Mouse (Mus musculus): ENCODE results near the gene Nr1h2.

Gene Nr1h2

GRCm38 (mm10) chr7:44549621-44550408 lies 3.9 kb downstream of the Nr1h2 start:
- in situ Hi-C loops (cut with MboI, MseI), result no loop called here

DNA sequence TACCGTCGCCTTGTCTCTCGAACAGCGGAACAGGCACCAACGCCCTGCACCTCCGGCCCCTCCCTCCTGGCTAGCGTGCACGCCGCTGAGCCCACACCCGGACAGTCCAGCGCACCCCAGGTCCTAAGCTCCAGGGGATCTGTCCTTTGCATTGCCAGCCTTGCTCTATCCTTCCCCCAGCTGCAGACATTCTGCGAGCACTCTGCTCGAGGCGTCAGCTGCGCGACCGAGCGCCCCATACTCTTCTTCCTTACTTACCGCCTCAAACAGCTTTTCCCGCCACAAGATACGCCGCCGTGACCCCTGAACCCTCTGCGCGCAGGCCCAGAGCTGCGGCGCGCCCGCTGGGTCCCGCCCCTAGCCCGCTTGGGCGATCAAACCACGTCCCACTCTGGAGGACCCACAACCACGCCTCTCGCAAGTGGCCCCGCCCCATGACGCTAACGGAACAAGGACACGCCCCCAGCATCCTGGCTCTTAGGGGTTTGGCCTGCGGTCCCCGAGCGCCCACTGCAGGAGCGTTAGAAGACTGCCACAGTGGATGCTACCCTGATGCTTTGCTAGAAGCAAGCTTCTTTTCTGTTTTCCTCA lies 5.2 kb downstream of the Nr1h2 start, which contains the start of gene Pold1:
Gene Pold1 (minus strand): TSS at position 353 of the 591 bp plus-strand sequence.
- in situ Hi-C loops (cut with MboI, MseI), result no loop called here

DNA sequence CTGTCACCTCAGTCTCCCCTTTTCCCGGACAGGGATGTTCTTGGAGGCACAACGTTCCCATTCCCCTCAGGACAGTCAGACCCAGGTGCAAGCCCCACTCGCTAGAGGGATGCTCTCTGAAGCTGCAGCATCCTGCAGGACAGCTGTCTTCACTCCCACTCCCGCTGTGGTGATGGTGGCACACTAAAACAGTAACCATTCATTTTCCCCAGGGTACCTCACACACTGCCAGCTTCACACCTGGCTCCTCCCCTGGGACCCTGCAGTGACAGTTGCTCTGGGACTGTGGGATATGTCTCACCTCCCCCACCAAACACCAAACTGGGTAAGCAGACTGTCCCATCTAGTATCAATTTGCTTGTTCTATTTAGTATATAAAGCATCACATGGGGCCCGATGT lies 6.0 kb downstream of the Nr1h2 start:
- in situ Hi-C loops (cut with MboI, MseI), result no loop called here

DNA sequence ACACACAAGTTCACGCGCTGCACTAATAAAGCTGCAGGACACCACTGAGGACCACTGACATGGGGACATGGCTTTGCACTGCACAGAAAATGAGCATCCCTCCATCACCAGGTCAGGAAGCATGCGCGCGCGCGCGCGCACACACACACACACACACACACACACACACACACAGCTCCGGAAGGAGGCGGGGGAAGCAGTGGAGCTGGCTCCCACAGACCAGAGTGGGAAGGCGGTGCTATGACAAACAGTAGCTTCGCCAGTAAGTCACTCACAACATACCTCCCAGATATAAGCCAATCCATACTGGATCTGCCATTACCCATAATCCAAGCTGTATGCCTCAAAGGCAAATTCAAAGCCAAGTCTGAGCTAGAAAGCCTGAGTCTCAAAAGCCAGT lies 6.7 kb downstream of the Nr1h2 start:
- in situ Hi-C loops (cut with MboI, MseI), result no loop called here

GRCm38 (mm10) chr7:44546274-44546673 lies 7.5 kb downstream of the Nr1h2 start:
- in situ Hi-C loops (cut with MboI, MseI), result no loop called here

- in situ Hi-C loops (cut with MboI, MseI), result no loop called here
Observed at GRCm38 (mm10) chr7:44543071-44543470, 10.7 kb downstream of the Nr1h2 start.

- in situ Hi-C loops (cut with MboI, MseI), result no loop called here
Observed at GRCm38 (mm10) chr7:44542555-44542954, 11.2 kb downstream of the Nr1h2 start.

GRCm38 (mm10) chr7:44538756-44539624 lies 14.8 kb downstream of the Nr1h2 start:
- in situ Hi-C loops (cut with MboI, MseI), result no loop called here

DNA sequence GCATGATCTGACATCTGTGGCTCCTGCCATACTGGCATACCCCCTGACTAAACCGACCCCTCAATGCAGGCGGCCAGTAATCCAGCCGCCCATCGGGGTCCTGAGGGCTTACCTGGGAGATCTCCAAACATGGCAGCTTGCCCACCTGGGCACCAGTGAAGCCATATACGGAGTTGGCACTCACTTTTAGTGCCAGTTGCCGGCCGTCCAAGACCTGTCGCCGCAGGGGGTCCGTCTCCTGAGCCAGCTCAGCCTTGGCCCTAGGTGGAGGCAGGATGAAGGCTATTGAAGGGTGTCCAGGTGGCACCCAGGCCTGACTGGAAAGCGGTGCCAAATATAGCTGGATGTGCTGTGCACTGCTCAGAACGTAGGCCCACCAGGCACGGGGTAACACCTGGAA lies 16.3 kb downstream of the Nr1h2 start:
- in situ Hi-C loops (cut with MboI, MseI), result no loop called here

DNA sequence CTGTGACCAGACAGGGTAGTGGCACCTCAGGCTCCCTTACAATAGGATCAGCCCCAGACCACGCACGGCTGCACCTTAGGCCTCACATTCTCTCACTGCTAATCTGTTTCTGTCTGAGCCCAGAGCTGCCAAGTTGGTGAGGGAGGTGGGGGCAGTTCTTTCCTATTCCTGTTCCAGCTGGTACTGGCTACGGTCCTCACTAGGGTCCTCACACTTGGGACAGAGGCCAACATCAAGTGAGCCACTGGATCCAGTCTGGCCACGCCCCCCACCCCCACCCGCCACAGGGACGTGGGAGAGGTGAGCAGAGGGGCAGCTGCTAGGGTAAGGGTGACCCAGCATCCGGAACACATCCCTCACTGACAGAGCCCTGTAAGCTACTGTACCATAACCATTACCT lies 16.7 kb downstream of the Nr1h2 start:
- in situ Hi-C loops (cut with MboI, MseI), result no loop called here

GRCm38 (mm10) chr7:44536590-44536968 lies 17.2 kb downstream of the Nr1h2 start:
- in situ Hi-C loops (cut with MboI, MseI), result no loop called here

- in situ Hi-C loops (cut with MboI, MseI), result no loop called here
Observed at GRCm38 (mm10) chr7:44535657-44536589, 17.8 kb downstream of the Nr1h2 start.

DNA sequence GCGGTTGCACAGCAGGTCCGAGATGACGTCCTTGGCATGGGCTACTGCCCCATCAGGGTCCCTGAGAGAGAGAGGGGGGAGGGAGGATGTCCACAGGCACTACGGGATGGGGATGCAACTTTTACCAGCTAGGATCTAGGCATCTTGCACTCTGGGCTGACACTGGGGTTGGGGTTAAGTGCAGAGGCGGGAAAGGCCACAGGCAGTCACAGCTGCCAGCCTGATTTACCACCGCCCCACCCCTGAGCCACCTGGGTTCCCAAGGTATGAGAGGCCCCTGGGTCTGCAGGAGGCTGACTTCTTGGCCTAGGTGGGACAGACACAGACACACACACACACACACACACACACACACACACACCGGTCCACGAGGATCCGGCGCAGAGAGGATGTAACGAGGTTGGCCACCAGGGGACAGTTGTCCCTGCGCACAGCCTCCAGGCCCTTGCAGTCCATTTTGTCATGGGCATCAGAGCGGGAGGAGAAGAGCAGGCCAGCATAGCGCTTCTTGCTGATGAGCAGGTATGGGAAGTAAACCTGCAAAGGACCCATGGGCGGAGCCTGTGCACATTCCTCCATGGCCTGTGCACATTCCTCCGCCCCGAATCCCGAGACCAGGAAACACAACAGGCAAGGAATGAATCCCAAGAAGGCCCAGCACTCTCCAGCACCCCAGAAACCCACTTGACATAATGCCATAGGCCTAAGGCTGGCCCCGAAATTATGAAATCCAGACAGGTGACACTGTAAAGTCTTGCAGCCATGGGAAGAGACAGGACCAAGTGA lies 18.9 kb downstream of the Nr1h2 start:
- in situ Hi-C loops (cut with MboI, MseI), result no loop called here

GRCm38 (mm10) chr7:44534242-44534641 lies 19.5 kb downstream of the Nr1h2 start:
- in situ Hi-C loops (cut with MboI, MseI), result no loop called here

- in situ Hi-C loops (cut with MboI, MseI), result no loop called here
Observed at GRCm38 (mm10) chr7:44533746-44534045, 20.1 kb downstream of the Nr1h2 start.

DNA sequence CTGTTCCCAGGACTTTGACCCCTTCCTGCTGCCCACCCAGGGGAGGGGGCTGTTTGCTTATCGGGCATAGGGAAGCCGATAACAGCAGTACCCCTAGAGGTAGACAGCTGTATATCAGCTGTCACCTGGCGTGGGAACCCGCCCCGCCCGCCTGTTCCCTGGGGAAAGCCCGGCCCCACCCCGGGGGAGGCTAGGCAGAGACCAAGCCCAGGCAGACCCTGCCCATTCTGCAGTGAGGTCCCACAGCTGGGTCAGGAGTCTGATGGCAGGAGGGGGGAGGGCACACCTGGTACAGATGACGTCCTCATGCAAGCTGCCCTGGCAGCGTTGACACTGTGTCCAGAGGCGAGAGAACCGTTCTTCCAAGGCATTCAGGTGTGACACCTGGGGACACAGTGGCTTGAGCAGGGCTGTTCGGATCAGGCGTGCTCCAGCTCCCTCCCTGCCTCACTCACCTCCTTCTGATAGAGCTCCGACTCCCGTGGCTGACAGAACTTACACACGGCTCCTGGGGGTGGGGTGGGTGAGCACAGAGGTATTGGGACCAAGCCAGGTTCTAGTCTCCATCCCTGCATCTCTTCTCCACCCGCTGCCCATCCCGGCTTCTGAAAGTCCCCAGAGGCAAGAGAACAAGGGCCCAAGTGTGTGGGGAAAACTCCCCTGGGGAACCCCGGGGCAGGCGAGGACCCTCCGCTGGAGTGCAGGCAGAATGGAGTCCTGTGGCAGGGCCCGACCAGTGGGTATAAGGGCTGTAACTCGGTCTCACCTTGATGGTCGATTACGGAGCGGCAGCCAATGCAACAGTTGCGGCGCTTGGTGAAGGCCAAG lies 20.6 kb downstream of the Nr1h2 start:
- in situ Hi-C loops (cut with MboI, MseI), result no loop called here

GRCm38 (mm10) chr7:44531946-44532732 lies 21.6 kb downstream of the Nr1h2 start, which contains the start of gene Spib:
Gene Spib (minus strand): TSS chr7:44532071.
- in situ Hi-C loops (cut with MboI, MseI), result no loop called here

DNA sequence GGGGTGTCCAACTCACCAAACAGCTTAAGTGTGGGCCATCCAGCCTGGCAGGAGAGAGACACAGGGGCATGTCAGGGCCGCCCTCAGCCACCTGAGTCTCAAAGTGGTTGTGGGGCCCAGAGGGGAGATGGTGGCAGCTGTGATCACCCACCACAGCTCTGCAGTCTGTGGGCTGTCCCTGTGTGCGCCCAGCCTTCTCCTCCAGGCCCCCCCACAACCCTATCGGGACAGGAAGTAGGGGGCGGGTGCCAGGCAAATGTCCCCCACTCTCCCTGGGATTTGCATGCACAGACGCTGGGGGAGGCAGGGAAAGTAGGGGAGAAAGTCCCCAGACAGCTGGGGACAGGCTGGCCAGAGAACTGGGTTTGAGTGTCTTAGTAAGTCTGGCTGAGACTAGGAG lies 22.5 kb downstream of the Nr1h2 start:
- in situ Hi-C loops (cut with MboI, MseI), result no loop called here

- in situ Hi-C loops (cut with MboI, MseI), result no loop called here
Observed at GRCm38 (mm10) chr7:44530507-44530906, 23.2 kb downstream of the Nr1h2 start.
